Mouse (Mus musculus): ENCODE data around the gene Eme1. TPM values are rescaled to one million over a fixed set of nuclear protein-coding genes. Genes with fewer than 3 reads are reported as not detected.

The Eme1 gene
- total RNA-seq, 2 experiments from 2014 or later: 0.28 to 0.44 TPM

DNA sequence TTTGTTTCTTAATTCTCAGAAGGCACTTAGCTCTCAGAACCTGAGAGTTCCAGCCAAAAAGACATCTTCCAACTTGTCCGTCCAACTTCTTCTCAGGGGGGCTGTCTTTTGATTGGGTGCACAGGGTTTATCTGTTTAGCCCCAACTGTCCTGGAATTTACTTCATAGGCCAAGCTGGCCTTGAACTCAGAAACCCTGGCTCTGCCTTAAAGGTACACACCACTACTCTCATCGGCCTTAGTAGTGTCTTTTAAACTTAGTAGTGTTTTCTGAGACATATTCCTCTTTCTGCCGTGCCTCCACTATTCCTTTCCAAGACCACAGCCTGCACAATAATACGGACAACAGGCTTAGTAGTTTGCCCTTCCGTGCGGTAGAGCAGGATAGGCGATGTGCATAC lies 53.3 kb downstream of the Eme1 start:
- no peak for DNase-seq (ENCODE audit: extremely low spot score in 1 of 2, low spot score in 1 of 2)

DNA sequence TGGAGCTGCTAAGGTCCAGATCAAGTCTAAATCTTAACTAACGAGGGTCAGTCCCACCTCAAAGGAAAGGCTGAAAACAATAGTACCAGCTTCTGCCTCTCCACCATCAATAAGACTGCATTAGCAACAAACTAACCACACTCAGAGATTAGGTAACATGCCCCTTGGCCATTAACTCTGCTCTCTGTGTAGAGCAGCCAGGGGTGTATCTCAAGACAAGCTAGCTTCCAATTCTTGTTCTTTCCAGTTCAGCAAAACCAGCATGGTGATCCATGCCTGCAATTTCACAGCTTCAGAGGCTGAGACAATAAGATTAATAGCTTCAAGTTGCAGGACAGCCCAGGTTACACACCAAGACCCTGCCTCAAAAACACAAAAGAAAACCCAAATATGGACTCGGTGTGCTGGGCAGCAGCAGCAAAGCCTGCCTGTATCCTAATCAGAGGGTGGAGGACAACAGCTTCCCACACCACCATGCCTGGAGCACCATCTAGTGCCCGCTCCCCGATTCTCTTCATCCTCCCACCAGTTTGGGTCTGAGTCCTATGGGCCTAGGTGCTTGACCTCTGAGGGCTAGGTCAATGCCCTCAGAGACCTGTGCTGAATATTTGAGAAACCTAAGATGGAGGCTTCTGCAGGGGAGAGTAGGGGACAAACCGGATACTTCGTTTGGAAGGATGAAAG lies 55.2 kb downstream of the Eme1 start:
- no peak for DNase-seq (ENCODE audit: extremely low spot score in 1 of 2, low spot score in 1 of 2)

DNA sequence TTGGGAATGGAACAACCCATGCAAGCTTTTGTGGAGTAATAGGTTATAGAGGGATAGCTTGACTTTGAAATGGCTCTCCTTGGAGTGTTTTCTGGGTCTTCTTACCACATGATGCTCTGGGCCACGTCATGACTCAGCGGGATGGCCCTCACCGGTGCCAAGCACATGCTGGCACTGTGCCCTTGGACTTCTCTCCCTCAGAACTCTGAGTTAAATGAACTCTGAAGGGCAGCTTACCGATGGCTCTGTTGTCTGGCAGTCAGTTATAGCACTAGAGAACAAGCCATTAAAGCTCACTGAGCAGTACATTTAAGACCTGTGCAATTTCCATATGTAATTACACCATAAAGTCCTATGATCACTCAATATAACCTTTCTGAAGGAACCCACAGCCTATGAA lies 56.4 kb downstream of the Eme1 start:
- DNase-seq (ENCODE audit: extremely low spot score in 1 of 2, low spot score in 1 of 2): no peak

DNA sequence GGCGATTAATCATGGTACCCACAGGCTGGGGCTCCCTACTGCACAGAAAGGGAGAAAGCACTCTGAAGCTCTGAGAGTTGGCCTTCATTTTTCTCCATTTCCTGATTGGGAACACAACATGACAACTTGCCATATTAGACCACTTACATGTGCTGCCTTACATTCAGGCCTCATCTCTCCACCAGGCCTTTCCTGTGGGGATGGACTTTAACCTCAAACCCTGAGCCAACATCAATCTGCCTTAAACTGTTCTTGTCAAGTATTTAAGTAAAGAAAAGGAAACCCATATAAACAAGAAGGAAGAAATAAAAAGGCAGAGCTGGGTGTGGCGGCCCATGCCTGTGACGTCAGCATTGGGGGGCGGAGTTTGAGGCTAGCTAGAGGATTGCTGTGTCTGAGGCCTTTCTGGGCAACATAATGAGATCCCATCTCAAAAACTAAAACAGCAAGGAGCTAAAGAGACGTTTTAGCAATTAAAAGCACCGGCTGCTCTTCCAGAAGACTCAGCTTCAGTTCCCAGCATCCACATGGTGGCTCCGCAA lies 57.4 kb downstream of the Eme1 start:
- no peak for DNase-seq (ENCODE audit: extremely low spot score in 1 of 2, low spot score in 1 of 2)

Other genes starting within 250 kb of the Eme1 start
- gene Cacna1g, start 179.8 kb downstream of the Eme1 start, total RNA-seq (2021): 10 to 100 TPM; 49.7 to 72.3 TPM
- gene Spata20, start 167.8 kb downstream of the Eme1 start, total RNA-seq (2021): under 1 TPM in 1 of 2 experiments, not detected in 1; 0.34 TPM
- 1 to 10 TPM; 2.0 to 2.3 TPM for gene Epn3, start 154.0 kb downstream of the Eme1 start, total RNA-seq (2021)
- 1 to 10 TPM; 3.0 to 3.9 TPM for gene Mycbpap, start 132.2 kb downstream of the Eme1 start, total RNA-seq (2021)
- gene Rsad1, start 104.7 kb downstream of the Eme1 start, total RNA-seq (2021): 10 to 100 TPM; 10.3 to 10.8 TPM
- under 1 TPM; 0.62 to 0.70 TPM for gene Chad, start 88.9 kb downstream of the Eme1 start, total RNA-seq (2021)
- 10 to 100 TPM; 15.3 to 20.4 TPM for gene Acsf2, start 52.1 kb downstream of the Eme1 start, total RNA-seq (2021)
- 10 to 100 TPM; 71.6 to 79.1 TPM for gene Lrrc59, start 24.2 kb downstream of the Eme1 start, total RNA-seq (2021)
- gene Mrpl27, start 197 bp downstream of the Eme1 start, total RNA-seq (2021): 10 to 100 TPM; 72.9 to 80.1 TPM
- 10 to 100 TPM; 24.2 to 24.8 TPM for gene Xylt2, start 23.6 kb upstream of the Eme1 start, total RNA-seq (2021)
- gene Gm11541, start 50.5 kb upstream of the Eme1 start, total RNA-seq (2021): not detected
- gene Cdc34b, start 87.8 kb upstream of the Eme1 start, total RNA-seq (2021): under 1 TPM in 1 of 2 experiments, not detected in 1; 0.22 TPM
- not detected for gene Tmem92, start 128.7 kb upstream of the Eme1 start, total RNA-seq (2021)

All from layer of hippocampus, postnatal 25 days (tissue).